Mouse (Mus musculus): ENCODE measurements around the gene Ugt1a6a. TPM values are rescaled to one million over a fixed set of nuclear protein-coding genes. Genes with fewer than 3 reads are reported as not detected.
"Not testable (repeated sequence)": the region's sequence is repeated elsewhere in the genome, so short reads cannot be mapped to it uniquely, and the experiment has no call there.

Ugt1a6a gene
- polyA plus RNA-seq, 1 experiment: 1.3 TPM

DNA sequence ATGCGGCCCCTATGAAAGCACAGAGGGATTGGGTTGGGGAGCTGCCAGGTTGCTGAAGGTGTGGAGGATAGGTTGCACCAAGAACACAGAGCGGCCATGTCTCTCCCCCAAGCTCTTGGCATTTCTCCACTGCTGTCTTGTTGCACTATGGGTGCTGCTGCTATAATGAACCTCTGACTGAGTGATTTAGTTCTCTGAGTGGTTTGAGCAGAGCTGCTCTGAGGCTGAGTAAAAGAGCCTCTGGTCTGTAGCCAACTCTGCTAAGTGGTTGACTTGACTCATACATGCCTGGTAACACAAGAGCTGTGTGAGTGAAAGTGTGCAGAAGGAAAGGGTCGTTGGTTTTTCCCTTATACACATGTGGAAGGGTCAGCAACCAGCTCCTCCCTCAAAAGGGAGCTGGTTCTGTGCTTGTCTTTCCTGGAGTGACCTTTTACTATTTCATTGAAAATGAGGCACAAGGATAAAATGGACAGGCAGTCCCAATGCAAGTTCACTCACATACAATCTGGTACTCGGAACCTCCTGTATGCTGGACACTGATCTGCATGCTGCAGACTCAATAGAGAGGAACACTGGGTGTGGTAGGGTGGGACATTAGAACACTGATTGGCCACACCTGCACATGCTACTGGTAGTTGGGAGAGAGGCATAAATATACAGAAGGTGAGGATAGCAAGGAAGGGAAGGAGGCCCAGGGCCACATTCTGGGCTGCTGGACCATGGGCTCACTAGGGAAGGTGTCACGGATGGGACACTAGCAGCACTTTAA, 30.7 kb upstream of the Ugt1a6a start:
- H3K4me3 ChIP-seq (ENCODE audit: insufficient read depth, poor library complexity, severe bottlenecking); H3K27me3 ChIP-seq (ENCODE audit: control insufficient read depth, insufficient read depth, insufficient read length); H3K79me2 ChIP-seq (ENCODE audit: control insufficient read depth, insufficient read depth); H3K36me3 ChIP-seq (ENCODE audit: control insufficient read depth, insufficient read depth); H3K79me3 ChIP-seq (ENCODE audit: low read depth); H3ac ChIP-seq (ENCODE audit: control insufficient read depth, insufficient read length, low read depth): not testable (repeated sequence)

GRCm38 (mm10) chr1:88104667-88105430, 29.8 kb upstream of the Ugt1a6a start:
- Histone ChIP-seq H3K79me2 (ENCODE audit: control insufficient read depth, insufficient read depth) (no peaks in the 10 kb centered on the region), H3ac (ENCODE audit: control insufficient read depth, insufficient read length, low read depth) (no peak overlapping the region), H3K79me3 (ENCODE audit: low read depth) (no peaks in the 10 kb centered on the region), H3K4me3 (ENCODE audit: insufficient read depth, poor library complexity, severe bottlenecking) (no peak overlapping the region), H3K36me3 (ENCODE audit: control insufficient read depth, insufficient read depth) (no peaks in the 10 kb centered on the region), H3K27me3 (ENCODE audit: control insufficient read depth, insufficient read depth, insufficient read length) (no peaks in the 10 kb centered on the region)
- TF ChIP-seq FOSL1 (IDR thresholded peaks at IDR 0.05; ENCODE audit: insufficient read depth, low read length, poor library complexity, severe bottlenecking) (no peak), MAX (IDR thresholded peaks at IDR 0.05) (no peak), CTCF (IDR thresholded peaks at IDR 0.05; ENCODE audit: control insufficient read depth, insufficient read depth, insufficient read length) (no peak), USF1 (IDR thresholded peaks at IDR 0.05; ENCODE audit: low read depth) (no peak), MYOD1 (IDR thresholded peaks at IDR 0.05; ENCODE audit: control insufficient read depth, insufficient read length, low read depth) (no peak), MYOG (IDR thresholded peaks at IDR 0.05; ENCODE audit: control insufficient read depth, extremely low read depth, insufficient read length) (no peak), CEBPB (IDR thresholded peaks at IDR 0.05; ENCODE audit: low read depth) (no peak)

DNA sequence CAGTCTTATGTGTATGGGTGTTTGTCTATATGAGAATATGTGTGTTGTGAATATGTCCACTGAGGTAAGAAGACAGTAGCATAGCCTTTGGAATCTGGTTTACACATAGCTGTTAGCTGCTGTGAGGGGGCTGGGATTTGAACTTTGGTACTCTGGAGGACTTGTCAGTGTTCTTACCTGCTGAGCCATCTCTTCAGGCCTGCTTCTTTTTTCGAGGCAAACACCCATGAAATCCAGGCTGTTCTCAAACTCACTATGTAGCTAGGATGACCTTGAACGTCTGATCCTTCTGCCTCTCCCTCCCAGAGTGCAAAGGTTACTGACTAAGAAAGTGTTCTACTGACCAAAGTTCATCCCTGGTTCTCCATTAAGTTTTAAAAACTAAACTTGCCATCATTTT, 29.0 kb upstream of the Ugt1a6a start:
- Histone ChIP-seq H3K79me3 (ENCODE audit: low read depth) (no peaks in the 10 kb centered on the region), H3ac (ENCODE audit: control insufficient read depth, insufficient read length, low read depth) (no peak overlapping the region), H3K36me3 (ENCODE audit: control insufficient read depth, insufficient read depth) (no peaks in the 10 kb centered on the region), H3K4me3 (ENCODE audit: insufficient read depth, poor library complexity, severe bottlenecking) (no peak overlapping the region), H3K79me2 (ENCODE audit: control insufficient read depth, insufficient read depth) (no peaks in the 10 kb centered on the region), H3K27me3 (ENCODE audit: control insufficient read depth, insufficient read depth, insufficient read length) (no peaks in the 10 kb centered on the region)
- TF ChIP-seq MYOG (IDR thresholded peaks at IDR 0.05; ENCODE audit: control insufficient read depth, extremely low read depth, insufficient read length) (no peak), FOSL1 (IDR thresholded peaks at IDR 0.05; ENCODE audit: insufficient read depth, low read length, poor library complexity, severe bottlenecking) (no peak), CTCF (IDR thresholded peaks at IDR 0.05; ENCODE audit: control insufficient read depth, insufficient read depth, insufficient read length) (no peak)

- H3K79me3 ChIP-seq (ENCODE audit: low read depth); H3K27me3 ChIP-seq (ENCODE audit: control insufficient read depth, insufficient read depth, insufficient read length); H3K79me2 ChIP-seq (ENCODE audit: control insufficient read depth, insufficient read depth); H3K4me3 ChIP-seq (ENCODE audit: insufficient read depth, poor library complexity, severe bottlenecking); H3ac ChIP-seq (ENCODE audit: control insufficient read depth, insufficient read length, low read depth); H3K36me3 ChIP-seq (ENCODE audit: control insufficient read depth, insufficient read depth): not testable (repeated sequence)
These were observed 25.5 kb upstream of the Ugt1a6a start for GRCm38 (mm10) chr1:88109027-88109557.

- not testable (repeated sequence) for H3ac ChIP-seq (ENCODE audit: control insufficient read depth, insufficient read length, low read depth); H3K4me3 ChIP-seq (ENCODE audit: insufficient read depth, poor library complexity, severe bottlenecking); H3K79me3 ChIP-seq (ENCODE audit: low read depth); H3K27me3 ChIP-seq (ENCODE audit: control insufficient read depth, insufficient read depth, insufficient read length); H3K36me3 ChIP-seq (ENCODE audit: control insufficient read depth, insufficient read depth); H3K79me2 ChIP-seq (ENCODE audit: control insufficient read depth, insufficient read depth)
These were observed 25.0 kb upstream of the Ugt1a6a start for GRCm38 (mm10) chr1:88109604-88110003.

- H3K27me3 ChIP-seq (ENCODE audit: control insufficient read depth, insufficient read depth, insufficient read length); H3K79me3 ChIP-seq (ENCODE audit: low read depth); H3K36me3 ChIP-seq (ENCODE audit: control insufficient read depth, insufficient read depth); H3K4me3 ChIP-seq (ENCODE audit: insufficient read depth, poor library complexity, severe bottlenecking); H3ac ChIP-seq (ENCODE audit: control insufficient read depth, insufficient read length, low read depth); H3K79me2 ChIP-seq (ENCODE audit: control insufficient read depth, insufficient read depth): not testable (repeated sequence)
These were observed 21.8 kb upstream of the Ugt1a6a start for GRCm38 (mm10) chr1:88112769-88113168.

DNA sequence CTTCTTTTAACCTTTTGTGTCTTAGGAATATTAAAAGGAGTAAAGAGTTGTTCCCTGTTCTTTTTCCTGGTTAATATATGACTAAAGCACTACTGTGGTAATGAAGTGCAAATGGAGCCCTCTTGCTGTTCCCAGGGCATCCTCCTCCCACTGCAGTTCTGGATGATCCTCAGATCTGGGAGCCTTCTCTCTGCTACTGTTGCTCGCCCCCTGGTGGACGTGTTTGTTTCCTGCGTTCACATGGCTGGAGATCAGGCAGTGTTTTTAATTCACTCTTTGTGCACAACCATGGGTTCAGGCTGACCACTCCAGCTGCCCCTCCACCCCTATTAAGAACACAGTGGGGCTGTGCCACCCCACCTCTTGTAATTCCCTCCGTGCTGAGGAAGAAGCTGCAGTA, 14.1 kb upstream of the Ugt1a6a start:
- not testable (repeated sequence) for H3ac ChIP-seq (ENCODE audit: control insufficient read depth, insufficient read length, low read depth); H3K36me3 ChIP-seq (ENCODE audit: control insufficient read depth, insufficient read depth); H3K79me2 ChIP-seq (ENCODE audit: control insufficient read depth, insufficient read depth); H3K4me3 ChIP-seq (ENCODE audit: insufficient read depth, poor library complexity, severe bottlenecking); H3K79me3 ChIP-seq (ENCODE audit: low read depth); H3K27me3 ChIP-seq (ENCODE audit: control insufficient read depth, insufficient read depth, insufficient read length)

- not testable (repeated sequence) for H3K4me3 ChIP-seq (ENCODE audit: insufficient read depth, poor library complexity, severe bottlenecking); H3K27me3 ChIP-seq (ENCODE audit: control insufficient read depth, insufficient read depth, insufficient read length); H3K36me3 ChIP-seq (ENCODE audit: control insufficient read depth, insufficient read depth); H3K79me3 ChIP-seq (ENCODE audit: low read depth); H3K79me2 ChIP-seq (ENCODE audit: control insufficient read depth, insufficient read depth); H3ac ChIP-seq (ENCODE audit: control insufficient read depth, insufficient read length, low read depth)
These were observed 13.1 kb upstream of the Ugt1a6a start for GRCm38 (mm10) chr1:88121521-88121920.

DNA sequence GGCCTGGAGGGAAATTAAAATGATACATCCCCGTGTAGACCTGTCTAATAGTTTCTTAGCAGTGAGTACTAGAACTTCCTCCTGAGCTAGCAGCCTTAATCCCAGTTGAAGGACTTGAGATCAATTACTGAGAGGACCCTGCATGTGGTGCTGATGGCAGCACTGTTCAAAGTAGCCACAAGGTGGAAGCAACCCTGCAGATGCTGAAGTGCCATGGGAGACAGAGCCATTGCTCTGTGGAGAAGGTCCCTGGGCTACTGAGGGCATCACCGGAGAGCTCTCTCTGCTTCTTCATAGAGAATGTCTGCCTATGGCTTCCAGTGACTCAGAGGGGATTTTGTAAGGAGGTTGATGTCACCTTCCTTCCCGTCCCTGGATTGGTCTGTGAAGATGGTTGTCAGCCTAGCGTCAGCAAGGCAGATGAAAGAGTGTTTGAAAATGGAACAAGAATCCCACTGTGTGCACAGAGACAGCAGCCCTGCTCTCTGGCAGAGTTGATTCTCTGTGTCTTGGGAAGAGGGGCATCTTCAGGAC, 8.7 kb upstream of the Ugt1a6a start:
- H3K79me2 ChIP-seq (ENCODE audit: control insufficient read depth, insufficient read depth); H3K27me3 ChIP-seq (ENCODE audit: control insufficient read depth, insufficient read depth, insufficient read length); H3K79me3 ChIP-seq (ENCODE audit: low read depth); H3K4me3 ChIP-seq (ENCODE audit: insufficient read depth, poor library complexity, severe bottlenecking); H3ac ChIP-seq (ENCODE audit: control insufficient read depth, insufficient read length, low read depth); H3K36me3 ChIP-seq (ENCODE audit: control insufficient read depth, insufficient read depth): not testable (repeated sequence)

DNA sequence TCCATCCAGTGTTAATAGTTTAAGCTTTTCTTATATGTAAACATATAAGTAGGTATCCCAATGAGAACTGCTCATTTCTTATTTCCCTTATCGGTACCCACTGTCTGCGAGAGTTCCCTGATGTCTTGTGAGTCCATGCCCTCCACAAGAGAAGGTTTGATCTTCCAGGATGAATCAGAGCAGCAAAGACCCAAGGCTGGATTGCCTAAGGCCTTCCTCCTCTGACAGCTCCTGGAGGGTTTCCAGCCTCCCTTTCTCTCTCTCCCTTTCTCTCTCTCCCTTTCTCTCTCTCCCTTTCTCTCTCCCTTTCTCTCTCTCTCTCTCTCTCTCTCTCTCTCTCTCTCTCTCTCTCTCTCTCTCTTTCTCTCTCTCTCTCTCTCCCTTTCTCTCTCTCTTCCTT, 5.5 kb upstream of the Ugt1a6a start:
- H3K4me3 ChIP-seq (ENCODE audit: insufficient read depth, poor library complexity, severe bottlenecking); H3K27me3 ChIP-seq (ENCODE audit: control insufficient read depth, insufficient read depth, insufficient read length); H3K79me3 ChIP-seq (ENCODE audit: low read depth); H3K36me3 ChIP-seq (ENCODE audit: control insufficient read depth, insufficient read depth); H3K79me2 ChIP-seq (ENCODE audit: control insufficient read depth, insufficient read depth); H3ac ChIP-seq (ENCODE audit: control insufficient read depth, insufficient read length, low read depth): not testable (repeated sequence)
